In genomic region chr8:84471271-84471995, GRCm38 (mm10) we compare ENCODE assay signal across 7 mouse cellular contexts.
DNase-seq lines count a peak whose midpoint lies in the region; ATAC-seq and TF ChIP-seq lines count a peak whose summit lies in the region.

No protein-coding gene starts in this region.

- no peak overlapping the region for H3K4me2 ChIP-seq in limb, embryonic 14.5 days (replicated peaks; ENCODE audit: low read depth, low read length, severe bottlenecking)

- TF ChIP-seq POLR2A in limb, embryonic 14.5 days (IDR thresholded peaks at IDR 0.05; ENCODE audit: borderline replicate concordance, extremely low read depth, insufficient read depth, insufficient read length) = no peak

- WGBS in embryonic facial prominence, embryonic 10.5 days = 51% methylated on average over 9 of the region's 9 CpGs
- WGBS in limb, embryonic 14.5 days = 52% methylated on average over 9 of the region's 9 CpGs

- H3K27me3 ChIP-seq in embryonic facial prominence, embryonic 10.5 days (replicated peaks; ENCODE audit: low read depth, poor library complexity, severe bottlenecking) = no peaks in the 10 kb centered on the region
- H3K27me3 ChIP-seq in limb, embryonic 14.5 days (ENCODE audit: control insufficient read depth, insufficient read depth, low read length) = no peaks in the 10 kb centered on the region

- H3K36me3 ChIP-seq in embryonic facial prominence, embryonic 10.5 days (replicated peaks) = no peaks in the 10 kb centered on the region
- H3K36me3 ChIP-seq in limb, embryonic 14.5 days (ENCODE audit: control insufficient read depth, insufficient read depth, low read length) = no peaks in the 10 kb centered on the region

- H3K4me1 ChIP-seq in embryonic facial prominence, embryonic 10.5 days = no peaks in the 10 kb centered on the region
- no peaks in the 10 kb centered on the region for H3K4me1 ChIP-seq in limb, embryonic 14.5 days (ENCODE audit: control insufficient read depth, insufficient read depth, low read length)

- H3K9me3 ChIP-seq in embryonic facial prominence, embryonic 10.5 days = no peaks in the 10 kb centered on the region
- no peaks in the 10 kb centered on the region for H3K9me3 ChIP-seq in limb, embryonic 14.5 days (ENCODE audit: control insufficient read depth, low read length)

- H3K27ac ChIP-seq in embryonic facial prominence, embryonic 10.5 days (replicated peaks) = no peak overlapping the region
- H3K27ac ChIP-seq in limb, embryonic 14.5 days (replicated peaks; ENCODE audit: low read depth, low read length) = no peak overlapping the region

- ATAC-seq in limb, embryonic 14.5 days (ENCODE audit: low FRiP score, low read depth) = no peak
- ATAC-seq in erythroblast, adult 5-6 weeks (replicated peaks; ENCODE audit: low FRiP score, poor library complexity, severe bottlenecking) = no peak

- no peak overlapping the region for H3K9ac ChIP-seq in limb, embryonic 14.5 days (ENCODE audit: low read depth, low read length, severe bottlenecking)

- peak; percentile 28 for DNase-seq in right cerebral cortex, postnatal 14 days
- no peak for DNase-seq in right cerebral cortex, postnatal 25 days
- DNase-seq in adrenal gland, postnatal 14 days = peak; percentile 86
- DNase-seq in embryonic facial prominence, embryonic 10.5 days (ENCODE audit: low spot score) = peak; percentile 84
- peak; percentile 86 for DNase-seq in limb, embryonic 14.5 days (ENCODE audit: low spot score)
- peak; percentile 71 for DNase-seq in retina, postnatal 1 day

- no peak overlapping the region for H3K4me3 ChIP-seq in embryonic facial prominence, embryonic 10.5 days
- H3K4me3 ChIP-seq in limb, embryonic 14.5 days (replicated peaks; ENCODE audit: low read length) = no peak overlapping the region
